Mouse (Mus musculus) stomach, postnatal 0 days (tissue): ENCODE data around the gene She.

ENCODE experiments used
- CTCF ChIP-seq: IDR thresholded peaks from 2 replicates; pipeline ENCODE4 v1.5.1; 2016; ENCODE audit warnings: antibody characterized with exemption, low read depth, mild to moderate bottlenecking, moderate library complexity
- EP300 ChIP-seq: optimal IDR thresholded peaks from 2 replicates; pipeline ENCODE3; 2016; ENCODE audit warnings: antibody characterized with exemption

DNA sequence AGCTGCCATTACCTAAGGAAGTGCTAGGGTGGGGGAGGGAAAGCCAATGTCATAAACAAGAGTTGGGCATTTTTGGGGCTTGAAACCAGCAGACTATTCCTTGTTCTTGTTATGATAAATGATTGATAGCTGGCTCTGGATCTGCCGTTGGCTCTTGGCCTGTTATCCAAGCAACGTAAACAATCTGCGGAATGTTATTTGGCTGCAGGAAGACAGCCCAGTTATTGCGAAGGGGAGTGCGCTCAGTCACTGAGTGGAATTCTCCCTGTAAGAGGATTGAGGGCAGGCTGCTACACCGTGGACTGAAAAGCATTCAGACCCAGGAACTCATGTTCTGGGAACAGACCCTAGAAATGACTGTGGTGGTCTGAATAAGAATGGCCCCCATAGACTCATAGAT lies 41.5 kb downstream of the She start:
- no peak for TF ChIP-seq CTCF
- peak; percentile 16 for TF ChIP-seq EP300
